Mouse (Mus musculus) lung, postnatal 25 days (tissue): ENCODE data around the gene Pde4d.

Source experiments
- DNase-seq: peaks from one replicate; pipeline ENCODE4 v3.0.0; 2022; ENCODE audit warnings: low spot score

Pde4d gene

GRCm38 (mm10) chr13:109662099-109662498, 1212.4 kb downstream of the Pde4d start:
- DNase-seq, result no peak

- DNase-seq, result no peak
Observed at GRCm38 (mm10) chr13:109662731-109663130, 1213.0 kb downstream of the Pde4d start.

- no peak for DNase-seq
Observed at GRCm38 (mm10) chr13:109664956-109665802, 1215.4 kb downstream of the Pde4d start.

- no peak for DNase-seq
Observed at GRCm38 (mm10) chr13:109665803-109666403, 1216.2 kb downstream of the Pde4d start.

GRCm38 (mm10) chr13:109669965-109670364, 1220.2 kb downstream of the Pde4d start:
- no peak for DNase-seq

- DNase-seq, result no peak
Observed at GRCm38 (mm10) chr13:109671589-109672347, 1222.0 kb downstream of the Pde4d start.

- DNase-seq, result no peak
Observed at GRCm38 (mm10) chr13:109677047-109677446, 1227.3 kb downstream of the Pde4d start.

GRCm38 (mm10) chr13:109677617-109678016, 1227.9 kb downstream of the Pde4d start:
- no peak for DNase-seq

- no peak for DNase-seq
Observed at GRCm38 (mm10) chr13:109678991-109679390, 1229.2 kb downstream of the Pde4d start.

- DNase-seq, result no peak
Observed at GRCm38 (mm10) chr13:109680229-109680628, 1230.5 kb downstream of the Pde4d start.

GRCm38 (mm10) chr13:109681699-109682293, 1232.0 kb downstream of the Pde4d start:
- DNase-seq, result no peak

- no peak for DNase-seq
Observed at GRCm38 (mm10) chr13:109683001-109683400, 1233.3 kb downstream of the Pde4d start.

GRCm38 (mm10) chr13:109684985-109685295, 1235.2 kb downstream of the Pde4d start:
- DNase-seq, result no peak

GRCm38 (mm10) chr13:109685296-109686115, 1235.8 kb downstream of the Pde4d start:
- DNase-seq, result peak; percentile 28

GRCm38 (mm10) chr13:109686116-109686876, 1236.5 kb downstream of the Pde4d start:
- no peak for DNase-seq

GRCm38 (mm10) chr13:109686906-109687305, 1237.2 kb downstream of the Pde4d start:
- no peak for DNase-seq

GRCm38 (mm10) chr13:109688195-109688594, 1238.4 kb downstream of the Pde4d start:
- DNase-seq, result no peak

- DNase-seq, result no peak
Observed at GRCm38 (mm10) chr13:109689176-109689575, 1239.4 kb downstream of the Pde4d start.

GRCm38 (mm10) chr13:109690558-109690957, 1240.8 kb downstream of the Pde4d start:
- DNase-seq, result no peak

GRCm38 (mm10) chr13:109692851-109693250, 1243.1 kb downstream of the Pde4d start:
- no peak for DNase-seq

- DNase-seq, result no peak
Observed at GRCm38 (mm10) chr13:109693769-109694168, 1244.0 kb downstream of the Pde4d start.
